Mouse (Mus musculus): ENCODE data around the gene Itga9. TPM values are rescaled to one million over a fixed set of nuclear protein-coding genes. Genes with fewer than 3 reads are reported as not detected.

Gene Itga9
- polyA plus RNA-seq, 1 experiment, result 9.0 TPM

DNA sequence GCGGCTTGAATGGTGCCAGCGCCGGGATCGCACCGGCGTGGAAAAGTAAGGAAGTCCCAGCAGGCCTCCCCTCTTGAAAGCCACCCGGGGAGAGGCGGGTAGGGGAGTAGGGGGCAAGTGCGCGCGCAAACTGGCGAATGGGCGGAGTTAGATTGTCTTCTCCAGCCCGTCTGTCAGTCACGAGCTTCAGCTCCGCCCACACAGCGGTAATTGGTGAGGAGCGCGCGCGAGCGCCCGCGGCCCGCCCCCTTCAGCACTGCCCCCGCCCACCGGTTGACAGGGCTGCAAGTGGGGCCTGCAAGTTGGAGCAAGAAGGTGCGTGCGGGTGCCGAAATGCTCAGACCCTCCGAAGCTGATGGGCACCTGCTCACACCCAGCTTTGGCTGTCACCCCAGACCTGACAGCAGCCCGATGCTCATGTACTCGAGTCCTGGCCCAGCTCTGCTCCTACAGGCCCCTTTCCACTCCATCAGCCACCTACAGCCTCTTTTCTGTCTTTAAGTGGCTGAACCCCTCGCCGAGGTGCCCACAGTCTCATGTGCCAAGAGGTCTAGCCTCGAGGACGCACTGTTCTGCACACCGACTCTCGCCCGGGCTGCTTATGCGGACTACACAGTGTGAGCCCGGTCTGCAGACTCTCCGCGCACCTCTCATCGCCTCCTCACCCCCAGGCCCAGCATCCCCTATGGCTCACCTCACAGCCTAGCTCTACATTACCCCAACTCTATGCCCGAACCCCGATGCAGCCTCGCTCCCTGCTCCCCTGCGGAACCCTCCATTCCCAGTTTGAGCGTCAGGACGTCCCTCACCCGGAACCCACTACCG, 319.0 kb downstream of the Itga9 start:
- peak overlapping the region; percentile 63 for H3K4me3 ChIP-seq (ENCODE audit: control insufficient read depth, insufficient read depth, low read length)
- peak overlapping the region; percentile 48 for H3K27ac ChIP-seq (ENCODE audit: control insufficient read depth, insufficient read depth, low read length)
- peaks cover 23% of the 10 kb centered on the region for H3K4me1 ChIP-seq (replicated peaks; ENCODE audit: control insufficient read depth, insufficient read depth, low read length)
- DNase-seq, result peak; percentile 99
- TF ChIP-seq POLR2A (IDR thresholded peaks at IDR 0.05; ENCODE audit: control insufficient read depth, extremely low read depth, insufficient read depth, low read length, poor library complexity) (peak; percentile 36; the same call in 1 of the 2 replicates), CTCF (IDR thresholded peaks at IDR 0.05; ENCODE audit: borderline replicate concordance, control insufficient read depth, extremely low read depth, insufficient read depth, low read length, poor library complexity) (no peak)
- no peaks in the 10 kb centered on the region for H3K36me3 ChIP-seq (ENCODE audit: control insufficient read depth, insufficient read depth, low read length)
- no peaks in the 10 kb centered on the region for H3K27me3 ChIP-seq (ENCODE audit: control insufficient read depth, insufficient read depth, low read length)
- under 1% methylated on average over 53 of the region's 53 CpGs for WGBS

DNA sequence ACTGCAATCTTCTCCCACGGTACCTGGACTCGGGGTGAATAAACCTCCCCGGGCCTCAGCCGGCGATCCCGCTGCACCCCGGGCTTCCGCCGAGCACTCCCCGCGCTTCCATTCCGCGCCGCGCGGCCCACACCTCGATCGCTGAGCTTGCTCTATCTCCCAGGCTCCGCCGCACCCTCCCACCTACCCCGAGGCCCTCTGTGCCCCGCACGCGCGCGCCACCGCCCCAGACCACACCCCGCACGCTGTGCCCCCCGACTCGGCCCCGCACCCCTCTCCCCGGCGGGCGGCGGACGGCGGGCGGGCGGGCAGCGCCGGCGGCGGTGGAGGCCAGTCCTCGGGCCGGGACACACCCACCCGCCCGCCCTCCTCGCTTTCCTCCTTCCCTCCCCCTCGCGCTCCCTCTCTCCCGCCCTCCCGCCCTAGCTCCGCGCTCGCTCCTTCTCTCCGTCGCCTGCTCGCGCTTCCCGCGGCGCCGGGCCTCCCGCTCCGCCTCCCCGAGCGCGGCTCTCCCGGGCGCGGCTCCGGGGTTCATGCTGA, 319.7 kb downstream of the Itga9 start, which contains the start of gene Ctdspl:
Gene Ctdspl (plus strand): TSS at position 343 of the 540 bp plus-strand sequence.
- 2% methylated on average over 69 of the region's 73 CpGs for WGBS
- H3K27ac ChIP-seq (ENCODE audit: control insufficient read depth, insufficient read depth, low read length), result peak within 1 kb of the TSS; percentile 48
- H3K4me3 ChIP-seq (ENCODE audit: control insufficient read depth, insufficient read depth, low read length), result peak within 1 kb of the TSS; percentile 62
- H3K36me3 ChIP-seq (ENCODE audit: control insufficient read depth, insufficient read depth, low read length), result no peaks in the 10 kb centered on the region
- DNase-seq, result peak; percentile 62
- H3K4me1 ChIP-seq (replicated peaks; ENCODE audit: control insufficient read depth, insufficient read depth, low read length), result peaks cover 23% of the 10 kb centered on the region
- no peaks in the 10 kb centered on the region for H3K27me3 ChIP-seq (ENCODE audit: control insufficient read depth, insufficient read depth, low read length)
- TF ChIP-seq POLR2A (IDR thresholded peaks at IDR 0.05; ENCODE audit: control insufficient read depth, extremely low read depth, insufficient read depth, low read length, poor library complexity), result no peak
- no peak; the same call in 1 of the 2 replicates for TF ChIP-seq CTCF (IDR thresholded peaks at IDR 0.05; ENCODE audit: borderline replicate concordance, control insufficient read depth, extremely low read depth, insufficient read depth, low read length, poor library complexity)

- peak; percentile 66 for DNase-seq
- TF ChIP-seq CTCF (IDR thresholded peaks at IDR 0.05; ENCODE audit: borderline replicate concordance, control insufficient read depth, extremely low read depth, insufficient read depth, low read length, poor library complexity), result no peak
- TF ChIP-seq POLR2A (IDR thresholded peaks at IDR 0.05; ENCODE audit: control insufficient read depth, extremely low read depth, insufficient read depth, low read length, poor library complexity), result peak; percentile 18; the same call in 1 of the 2 replicates
- WGBS, result 10% methylated on average over 67 of the region's 68 CpGs
Measured at GRCm38 (mm10) chr9:118926688-118927321, 320.3 kb downstream of the Itga9 start.

DNA sequence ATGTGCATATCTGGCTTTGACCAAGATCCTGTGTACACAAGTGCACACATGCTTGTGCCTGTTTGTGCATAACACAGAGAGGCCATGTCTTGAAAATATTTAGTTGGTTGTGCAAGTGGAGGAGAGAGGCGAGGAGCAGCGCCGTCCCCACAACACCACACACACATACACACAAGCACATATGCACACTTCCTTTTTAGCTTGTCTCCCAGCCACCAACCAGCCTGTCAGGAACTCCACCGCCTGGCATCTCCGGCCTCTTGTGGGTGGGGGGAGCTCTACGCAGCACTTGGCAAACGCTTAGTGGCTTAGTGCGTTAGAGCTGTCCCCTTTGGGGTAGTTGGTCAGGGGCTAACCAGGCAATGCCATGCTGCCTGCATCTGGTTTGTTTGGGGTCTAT, 321.0 kb downstream of the Itga9 start:
- TF ChIP-seq CTCF (IDR thresholded peaks at IDR 0.05; ENCODE audit: borderline replicate concordance, control insufficient read depth, extremely low read depth, insufficient read depth, low read length, poor library complexity) (no peak), POLR2A (IDR thresholded peaks at IDR 0.05; ENCODE audit: control insufficient read depth, extremely low read depth, insufficient read depth, low read length, poor library complexity) (no peak)
- peaks cover 23% of the 10 kb centered on the region for H3K4me1 ChIP-seq (replicated peaks; ENCODE audit: control insufficient read depth, insufficient read depth, low read length)
- no peak overlapping the region for H3K27ac ChIP-seq (ENCODE audit: control insufficient read depth, insufficient read depth, low read length)
- no peak overlapping the region for H3K4me3 ChIP-seq (ENCODE audit: control insufficient read depth, insufficient read depth, low read length)
- H3K27me3 ChIP-seq (ENCODE audit: control insufficient read depth, insufficient read depth, low read length), result no peaks in the 10 kb centered on the region
- peak; percentile 23 for DNase-seq
- H3K36me3 ChIP-seq (ENCODE audit: control insufficient read depth, insufficient read depth, low read length), result no peaks in the 10 kb centered on the region
- WGBS, result 11% methylated on average over 8 of the region's 8 CpGs

More at GRCm38 (mm10) chr9:118926688-118927321, 320.3 kb downstream of the Itga9 start:
- Histone ChIP-seq H3K27me3 (ENCODE audit: control insufficient read depth, insufficient read depth, low read length) (no peaks in the 10 kb centered on the region), H3K4me3 (ENCODE audit: control insufficient read depth, insufficient read depth, low read length) (peak overlapping the region; percentile 62), H3K27ac (ENCODE audit: control insufficient read depth, insufficient read depth, low read length) (no peak overlapping the region), H3K36me3 (ENCODE audit: control insufficient read depth, insufficient read depth, low read length) (no peaks in the 10 kb centered on the region), H3K4me1 (replicated peaks; ENCODE audit: control insufficient read depth, insufficient read depth, low read length) (peaks cover 23% of the 10 kb centered on the region)

GRCm38 (mm10) chr9:118928007-118928406, 321.5 kb downstream of the Itga9 start:
- no peak for TF ChIP-seq CTCF (IDR thresholded peaks at IDR 0.05; ENCODE audit: borderline replicate concordance, control insufficient read depth, extremely low read depth, insufficient read depth, low read length, poor library complexity)
- no peak for TF ChIP-seq POLR2A (IDR thresholded peaks at IDR 0.05; ENCODE audit: control insufficient read depth, extremely low read depth, insufficient read depth, low read length, poor library complexity)

GRCm38 (mm10) chr9:118928656-118929055, 322.2 kb downstream of the Itga9 start:
- H3K36me3 ChIP-seq (ENCODE audit: control insufficient read depth, insufficient read depth, low read length), result no peaks in the 10 kb centered on the region
- TF ChIP-seq POLR2A (IDR thresholded peaks at IDR 0.05; ENCODE audit: control insufficient read depth, extremely low read depth, insufficient read depth, low read length, poor library complexity), result no peak
- TF ChIP-seq CTCF (IDR thresholded peaks at IDR 0.05; ENCODE audit: borderline replicate concordance, control insufficient read depth, extremely low read depth, insufficient read depth, low read length, poor library complexity), result no peak
- 91% methylated on average over 7 of the region's 7 CpGs for WGBS
- no peak overlapping the region for H3K27ac ChIP-seq (ENCODE audit: control insufficient read depth, insufficient read depth, low read length)
- no peaks in the 10 kb centered on the region for H3K27me3 ChIP-seq (ENCODE audit: control insufficient read depth, insufficient read depth, low read length)
- DNase-seq, result no peak
- peaks cover 23% of the 10 kb centered on the region for H3K4me1 ChIP-seq (replicated peaks; ENCODE audit: control insufficient read depth, insufficient read depth, low read length)
- no peak overlapping the region for H3K4me3 ChIP-seq (ENCODE audit: control insufficient read depth, insufficient read depth, low read length)

More at GRCm38 (mm10) chr9:118928007-118928406, 321.5 kb downstream of the Itga9 start:
- Histone ChIP-seq H3K27me3 (ENCODE audit: control insufficient read depth, insufficient read depth, low read length) (no peaks in the 10 kb centered on the region), H3K4me3 (ENCODE audit: control insufficient read depth, insufficient read depth, low read length) (no peak overlapping the region), H3K27ac (ENCODE audit: control insufficient read depth, insufficient read depth, low read length) (no peak overlapping the region), H3K4me1 (replicated peaks; ENCODE audit: control insufficient read depth, insufficient read depth, low read length) (peaks cover 23% of the 10 kb centered on the region), H3K36me3 (ENCODE audit: control insufficient read depth, insufficient read depth, low read length) (no peaks in the 10 kb centered on the region)
- WGBS, result 88% methylated on average over 2 of the region's 2 CpGs
- no peak for DNase-seq

All from thymus, adult 2 months (tissue).